Mouse (Mus musculus) embryonic facial prominence, embryonic 14.5 days (tissue): ENCODE measurements around the gene Nfkbib. TPM values are rescaled to one million over a fixed set of nuclear protein-coding genes. Genes with fewer than 3 reads are reported as not detected.

Experiments used
- ATAC-seq: fragments of 200-750 bp; cut with Nextera tagmentation; 2 replicates; pipeline ENCODE4 v1.8.0; 2017; ENCODE audit warnings: low read depth, moderate number of reproducible peaks, moderate TSS enrichment
- DNase-seq: peaks from one replicate; pipeline ENCODE4 v3.0.0-alpha.2; 2015; ENCODE audit warnings: low spot score
- H3K27ac ChIP-seq: fragments of 300-500 bp; sonication (generic); replicated peaks from 2 replicates; pipeline ENCODE4 v1.5.1; 2014; ENCODE audit warnings: low read depth, mild to moderate bottlenecking, low read length, moderate library complexity
- H3K27me3 ChIP-seq: fragments of 300-500 bp; sonication (generic); replicated peaks from 2 replicates; pipeline ENCODE4 v1.6.1; 2014; ENCODE audit warnings: low read length; ENCODE audit not compliant: control insufficient read depth, insufficient read depth
- H3K36me3 ChIP-seq: fragments of 300-500 bp; sonication (generic); 2 replicates; pipeline ENCODE4 v1.6.1; 2014; ENCODE audit warnings: low read length, mixed read lengths; ENCODE audit not compliant: control insufficient read depth, insufficient read depth
- H3K4me1 ChIP-seq: fragments of 300-500 bp; sonication (generic); 2 replicates; pipeline ENCODE4 v1.6.1; 2014; ENCODE audit warnings: antibody characterized with exemption, low read length; ENCODE audit not compliant: control insufficient read depth, insufficient read depth
- H3K4me2 ChIP-seq: fragments of 300-500 bp; sonication (generic); 2 replicates; pipeline ENCODE4 v1.6.1; 2014; ENCODE audit warnings: low read depth, mild to moderate bottlenecking, low read length, moderate library complexity, mixed read lengths
- H3K4me3 ChIP-seq: fragments of 300-500 bp; sonication (generic); 2 replicates; pipeline ENCODE4 v1.5.1; 2014; ENCODE audit warnings: low read depth, mild to moderate bottlenecking, low read length
- H3K9ac ChIP-seq: fragments of 300-500 bp; sonication (generic); 2 replicates; pipeline ENCODE4 v1.6.1; 2014; ENCODE audit warnings: low read depth, mild to moderate bottlenecking, low read length, moderate library complexity, mixed read lengths
- H3K9me3 ChIP-seq: fragments of 300-500 bp; sonication (generic); 2 replicates; pipeline ENCODE4 v1.6.1; 2016; ENCODE audit warnings: low read length; ENCODE audit not compliant: control insufficient read depth
- WGBS: fragments of 180-500 bp; shearing (Covaris S2); extraction: QIAGEN DNeasy Blood & Tissue Kit; methylation state at CpG from one replicate; pipeline ENCODE4 v1.1.7; 2014; 5-methylcytosine and 5-hydroxymethylcytosine counted together
- polyA plus RNA-seq: library from polyadenylated mRNA; unstranded; fragments of >200 nt; fragmentation: Nextera tagmentation; extraction: Ambion mirVana; gene quantifications from 2 replicates; pipeline ENCODE4 v1.2.1, GENCODE M21; 2014

Gene Nfkbib
- polyA plus RNA-seq, 1 experiment from 2014 or later: 41.5 TPM

- H3K4me2 ChIP-seq: no peak overlapping the region
- DNase-seq (no peak), ATAC-seq (no peak)
- 80% methylated on average over 14 of the region's 14 CpGs for WGBS
- H3K9ac ChIP-seq: no peak overlapping the region
- H3K27me3 ChIP-seq: no peaks in the 10 kb centered on the region
- H3K9me3 ChIP-seq: no peaks in the 10 kb centered on the region
- H3K36me3 ChIP-seq: peaks cover 5% of the 10 kb centered on the region; the same call in 1 of the 2 replicates
- H3K4me3 ChIP-seq: no peak overlapping the region
- H3K4me1 ChIP-seq: peaks cover 25% of the 10 kb centered on the region
- H3K27ac ChIP-seq: no peak overlapping the region
These were observed 25.3 kb upstream of the Nfkbib start for GRCm38 (mm10) chr7:28792391-28793185.

- ATAC-seq (no peak), DNase-seq (no peak)
- Histone ChIP-seq H3K4me1 (peaks cover 20% of the 10 kb centered on the region), H3K9me3 (no peaks in the 10 kb centered on the region), H3K4me3 (no peak overlapping the region), H3K27me3 (no peaks in the 10 kb centered on the region), H3K9ac (no peak overlapping the region), H3K36me3 (peaks cover 12% of the 10 kb centered on the region; the same call in 1 of the 2 replicates), H3K4me2 (no peak overlapping the region), H3K27ac (no peak overlapping the region)
These were observed 24.4 kb upstream of the Nfkbib start for GRCm38 (mm10) chr7:28791706-28792105.

GRCm38 (mm10) chr7:28790066-28790806 lies 22.9 kb upstream of the Nfkbib start:
- Histone ChIP-seq H3K9ac (no peak overlapping the region), H3K36me3 (peaks cover 19% of the 10 kb centered on the region; the same call in 1 of the 2 replicates), H3K4me1 (peaks cover 18% of the 10 kb centered on the region), H3K4me3 (no peak overlapping the region), H3K9me3 (no peaks in the 10 kb centered on the region), H3K27me3 (no peaks in the 10 kb centered on the region), H3K4me2 (no peak overlapping the region), H3K27ac (peak overlapping the region; percentile 39; the same call in 1 of the 2 replicates)
- WGBS: 38% methylated on average over 8 of the region's 8 CpGs
- ATAC-seq: no peak
- no peak for DNase-seq

- no peak overlapping the region for H3K9ac ChIP-seq
- peaks cover 18% of the 10 kb centered on the region for H3K4me1 ChIP-seq
- ATAC-seq (no peak), DNase-seq (no peak)
- WGBS: 38% methylated on average over 3 of the region's 3 CpGs
- no peak overlapping the region for H3K4me2 ChIP-seq
- no peaks in the 10 kb centered on the region for H3K27me3 ChIP-seq
- H3K27ac ChIP-seq: peak overlapping the region; percentile 39; the same call in 1 of the 2 replicates
- no peaks in the 10 kb centered on the region for H3K9me3 ChIP-seq
- H3K36me3 ChIP-seq: peaks cover 20% of the 10 kb centered on the region; the same call in 1 of the 2 replicates
- no peak overlapping the region for H3K4me3 ChIP-seq
These were observed 21.9 kb upstream of the Nfkbib start for GRCm38 (mm10) chr7:28789235-28789634.

GRCm38 (mm10) chr7:28788307-28789195 lies 21.2 kb upstream of the Nfkbib start, which contains the start of gene Rinl:
Gene Rinl, plus strand, starts transcription at chr7:28788969.
- ATAC-seq (no peak), DNase-seq (no peak)
- H3K27ac ChIP-seq: peak within 1 kb of the TSS; percentile 39
- H3K4me1 ChIP-seq: peaks cover 18% of the 10 kb centered on the region
- no peaks in the 10 kb centered on the region for H3K27me3 ChIP-seq
- no peak within 1 kb of the TSS for H3K9ac ChIP-seq
- 50% methylated on average over 4 of the region's 5 CpGs for WGBS
- no peak within 1 kb of the TSS for H3K4me3 ChIP-seq
- peaks cover 26% of the 10 kb centered on the region; the same call in 1 of the 2 replicates for H3K36me3 ChIP-seq
- H3K4me2 ChIP-seq: no peak within 1 kb of the TSS
- no peaks in the 10 kb centered on the region for H3K9me3 ChIP-seq

GRCm38 (mm10) chr7:28787884-28788283 lies 20.6 kb upstream of the Nfkbib start:
- Histone ChIP-seq H3K4me3 (no peak overlapping the region), H3K4me2 (no peak overlapping the region), H3K4me1 (peaks cover 18% of the 10 kb centered on the region), H3K27ac (no peak overlapping the region), H3K9ac (no peak overlapping the region), H3K36me3 (peaks cover 31% of the 10 kb centered on the region; the same call in 1 of the 2 replicates), H3K27me3 (no peaks in the 10 kb centered on the region), H3K9me3 (no peaks in the 10 kb centered on the region)
- no peak for DNase-seq
- ATAC-seq: no peak
- 96% methylated on average over 9 of the region's 9 CpGs for WGBS

- DNase-seq (no peak), ATAC-seq (no peak)
- Histone ChIP-seq H3K27ac (no peak overlapping the region), H3K4me1 (peaks cover 18% of the 10 kb centered on the region), H3K9ac (no peak overlapping the region), H3K36me3 (peaks cover 31% of the 10 kb centered on the region; the same call in 1 of the 2 replicates), H3K27me3 (no peaks in the 10 kb centered on the region), H3K9me3 (no peaks in the 10 kb centered on the region), H3K4me3 (no peak overlapping the region), H3K4me2 (no peak overlapping the region)
- whole genome bisulfite sequencing: 77% methylated on average over 5 of the region's 5 CpGs
These were observed 17.8 kb upstream of the Nfkbib start for GRCm38 (mm10) chr7:28785161-28785560.

GRCm38 (mm10) chr7:28781261-28781663 lies 13.9 kb upstream of the Nfkbib start:
- Histone ChIP-seq H3K4me3 (no peak overlapping the region), H3K27ac (no peak overlapping the region), H3K36me3 (peaks cover 33% of the 10 kb centered on the region; the same call in 1 of the 2 replicates), H3K4me1 (peaks cover 4% of the 10 kb centered on the region), H3K9me3 (no peaks in the 10 kb centered on the region), H3K9ac (no peak overlapping the region), H3K27me3 (no peaks in the 10 kb centered on the region), H3K4me2 (no peak overlapping the region)
- ATAC-seq (no peak), DNase-seq (no peak)
- 87% methylated on average over 8 of the region's 8 CpGs for WGBS
